Mouse (Mus musculus) MEL (cell line): ENCODE data around the gene Cldn13. TPM values are rescaled to one million over a fixed set of nuclear protein-coding genes. Genes with fewer than 3 reads are reported as not detected.
A peak's percentile ranks its signal among the peaks of the same experiment; 100 is the strongest.

Experiments used
- DNase-seq: peaks from one replicate; pipeline ENCODE4 v3.0.0; 2011; ENCODE audit warnings: low read depth, low spot score
- H3K27ac ChIP-seq: 2 replicates; pipeline ENCODE4 v1.5.1; 2012; ENCODE audit warnings: low read depth, mild to moderate bottlenecking, control low read depth, low read length, moderate library complexity; ENCODE audit not compliant: control insufficient read depth
- H3K27me3 ChIP-seq, 2 experiments: fragments of 150-350 bp in 1 of 2; sonication (generic) in 1 of 2; 2 replicates each; pipeline ENCODE4 v1.6.1; 2012; ENCODE audit warnings: low read length in 2 of 2, mild to moderate bottlenecking in 2 of 2, improper control_type of control experiment in 1 of 2, moderate library complexity in 1 of 2; ENCODE audit not compliant: insufficient read depth in 2 of 2, control insufficient read depth in 1 of 2
- H3K36me3 ChIP-seq, 2 experiments: 2 replicates each; pipeline ENCODE4 v1.6.1; 2012 to 2014; ENCODE audit warnings: low read length in 2 of 2, improper control_type of control experiment in 1 of 2, inconsistent platforms in 1 of 2, mild to moderate bottlenecking in 1 of 2; ENCODE audit not compliant: insufficient read depth in 2 of 2, control insufficient read depth in 1 of 2
- H3K4me1 ChIP-seq, 2 experiments: fragments of 150-350 bp in 1 of 2; sonication (generic) in 1 of 2; 2 replicates each; pipeline ENCODE4 v1.6.1; 2012; ENCODE audit warnings: low read length in 2 of 2, improper control_type of control experiment in 1 of 2, mild to moderate bottlenecking in 1 of 2; ENCODE audit not compliant: insufficient read depth in 2 of 2, control insufficient read depth in 1 of 2
- H3K4me3 ChIP-seq, 2 experiments: fragments of 150-350 bp in 1 of 2; sonication (generic) in 1 of 2; 2 replicates each; pipeline ENCODE4 v1.5.1; 2012; ENCODE audit warnings: low read depth in 2 of 2, low read length in 2 of 2, mild to moderate bottlenecking in 2 of 2, moderate library complexity in 2 of 2, control low read depth in 1 of 2, improper control_type of control experiment in 1 of 2; ENCODE audit not compliant: control insufficient read depth in 1 of 2, insufficient read depth in 1 of 2
- H3K79me2 ChIP-seq: 2 replicates; pipeline ENCODE4 v1.6.1; 2012; ENCODE audit warnings: mild to moderate bottlenecking, low read length, moderate library complexity; ENCODE audit not compliant: control insufficient read depth, poor library complexity, insufficient read depth
- H3K9ac ChIP-seq: 2 replicates; pipeline ENCODE4 v1.6.1; 2012; ENCODE audit warnings: low read depth, mild to moderate bottlenecking, control low read depth, low read length, moderate library complexity; ENCODE audit not compliant: control insufficient read depth, poor library complexity, severe bottlenecking
- H3K9me3 ChIP-seq: fragments of 150-350 bp; sonication (generic); replicated peaks from 2 replicates; pipeline ENCODE4 v1.6.1; 2012; ENCODE audit warnings: mild to moderate bottlenecking, low read length, improper control_type of control experiment, moderate library complexity; ENCODE audit not compliant: insufficient read depth
- CHD2 ChIP-seq: IDR thresholded peaks from 2 replicates; pipeline ENCODE4 v1.6.1; 2011; ENCODE audit warnings: low read length, improper control_type of control experiment
- E2F4 ChIP-seq: IDR thresholded peaks from 2 replicates; pipeline ENCODE4 v1.6.1; 2011; ENCODE audit warnings: low read depth, low read length, improper control_type of control experiment, borderline replicate concordance
- ELF1 ChIP-seq: IDR thresholded peaks from 2 replicates; pipeline ENCODE4 v1.6.1; 2014; ENCODE audit warnings: low read depth, mild to moderate bottlenecking, inconsistent platforms, low read length, improper control_type of control experiment, moderate library complexity
- EP300 ChIP-seq, 2 experiments: IDR thresholded peaks; 2 replicates each; pipeline ENCODE4 v1.6.1; 2011; ENCODE audit warnings: improper control_type of control experiment in 2 of 2, low read length in 2 of 2, low read depth in 1 of 2, mild to moderate bottlenecking in 1 of 2
- ETS1 ChIP-seq: IDR thresholded peaks from 2 replicates; pipeline ENCODE4 v1.6.1; 2012; ENCODE audit warnings: low read depth, mild to moderate bottlenecking, inconsistent platforms, low read length, improper control_type of control experiment, moderate library complexity
- GABPA ChIP-seq: IDR thresholded peaks from 2 replicates; pipeline ENCODE4 v1.6.1; 2012; ENCODE audit warnings: low read depth, mild to moderate bottlenecking, inconsistent platforms, low read length, improper control_type of control experiment, moderate library complexity
- GATA1 ChIP-seq: IDR thresholded peaks from 2 replicates; pipeline ENCODE4 v1.6.1; 2011; ENCODE audit warnings: low read depth, low read length, improper control_type of control experiment
- HCFC1 ChIP-seq: IDR thresholded peaks from 2 replicates; pipeline ENCODE4 v1.6.1; 2012; ENCODE audit warnings: low read depth, mild to moderate bottlenecking, inconsistent platforms, low read length, improper control_type of control experiment, moderate library complexity
- JUND ChIP-seq: IDR thresholded peaks from 2 replicates; pipeline ENCODE4 v1.6.1; 2011; ENCODE audit warnings: low read depth, mild to moderate bottlenecking, improper control_type of control experiment, low read length
- KAT2A ChIP-seq: conservative IDR thresholded peaks from 2 replicates; pipeline ENCODE4 v1.6.1; 2012; ENCODE audit warnings: low read depth, low read length, improper control_type of control experiment, inconsistent platforms
- MAFK ChIP-seq: IDR thresholded peaks from 2 replicates; pipeline ENCODE4 v1.6.1; 2011; ENCODE audit warnings: low read depth, mild to moderate bottlenecking, low read length, improper control_type of control experiment, borderline replicate concordance
- MAX ChIP-seq: IDR thresholded peaks from 2 replicates; pipeline ENCODE4 v1.6.1; 2011; ENCODE audit warnings: low read length, improper control_type of control experiment
- MEF2A ChIP-seq: IDR thresholded peaks from 2 replicates; pipeline ENCODE4 v1.6.1; 2014; ENCODE audit warnings: low read depth, mild to moderate bottlenecking, inconsistent platforms, low read length, improper control_type of control experiment; ENCODE audit not compliant: poor library complexity, insufficient replicate concordance, severe bottlenecking; ENCODE audit errors: extremely low read depth
- MXI1 ChIP-seq: IDR thresholded peaks from 2 replicates; pipeline ENCODE4 v1.6.1; 2011; ENCODE audit warnings: mild to moderate bottlenecking, low read depth, low read length, improper control_type of control experiment
- MYB ChIP-seq: IDR thresholded peaks from 2 replicates; pipeline ENCODE4 v1.6.1; 2011; ENCODE audit warnings: mild to moderate bottlenecking, low read depth, low read length, improper control_type of control experiment
- MYC ChIP-seq: IDR thresholded peaks from 2 replicates; pipeline ENCODE4 v1.6.1; 2011; ENCODE audit warnings: low read depth, mild to moderate bottlenecking, low read length, improper control_type of control experiment, moderate library complexity
- NELFE ChIP-seq: IDR thresholded peaks from 2 replicates; pipeline ENCODE4 v1.6.1; 2011; ENCODE audit warnings: low read depth, low read length, improper control_type of control experiment
- SIN3A ChIP-seq: IDR thresholded peaks from 2 replicates; pipeline ENCODE4 v1.6.1; 2012; ENCODE audit warnings: low read length, improper control_type of control experiment, inconsistent platforms
- TCF12 ChIP-seq: IDR thresholded peaks from 2 replicates; pipeline ENCODE4 v1.6.1; 2014; ENCODE audit warnings: low read depth, mild to moderate bottlenecking, inconsistent platforms, low read length, improper control_type of control experiment, moderate library complexity
- UBTF ChIP-seq: IDR thresholded peaks from 2 replicates; pipeline ENCODE4 v1.6.1; 2012; ENCODE audit warnings: low read depth, mild to moderate bottlenecking, inconsistent platforms, low read length, improper control_type of control experiment, moderate library complexity, borderline replicate concordance; ENCODE audit not compliant: insufficient read depth
- USF2 ChIP-seq, 2 experiments: IDR thresholded peaks; 2 replicates each; pipeline ENCODE4 v1.6.1; 2011 to 2012; ENCODE audit warnings: improper control_type of control experiment in 2 of 2, low read length in 2 of 2, borderline replicate concordance in 1 of 2, inconsistent platforms in 1 of 2, low read depth in 1 of 2, mild to moderate bottlenecking in 1 of 2; ENCODE audit not compliant: insufficient read depth in 1 of 2
- ZC3H11A ChIP-seq: IDR thresholded peaks from 2 replicates; pipeline ENCODE4 v1.6.1; 2012; ENCODE audit warnings: low read depth, mild to moderate bottlenecking, inconsistent platforms, low read length, improper control_type of control experiment
- polyA plus RNA-seq, 2 experiments: library from polyadenylated mRNA; stranded (reverse) in 1 of 2; unstranded in 1 of 2; fragments of >175 nt in 1 of 2; fragments of >200 nt in 1 of 2; gene quantifications; 2 replicates each; pipeline versions ENCODE4 v1.2.1 to v1.2.4; 2012; ENCODE audit warnings: low replicate concordance in 2 of 2, low read depth in 1 of 2; ENCODE audit not compliant: insufficient read length in 2 of 2, insufficient read depth in 1 of 2, missing spikeins in 1 of 2
- total RNA-seq: library from RNA; depleted of rRNA; stranded (reverse); fragments of 300-350 nt; gene quantifications from 2 replicates; pipeline ENCODE4 v1.2.3, GENCODE M21; 2012

Gene Cldn13
- total and polyA plus RNA-seq, 3 experiments, result 5.7 to 13.1 TPM; not detected in 1

DNA sequence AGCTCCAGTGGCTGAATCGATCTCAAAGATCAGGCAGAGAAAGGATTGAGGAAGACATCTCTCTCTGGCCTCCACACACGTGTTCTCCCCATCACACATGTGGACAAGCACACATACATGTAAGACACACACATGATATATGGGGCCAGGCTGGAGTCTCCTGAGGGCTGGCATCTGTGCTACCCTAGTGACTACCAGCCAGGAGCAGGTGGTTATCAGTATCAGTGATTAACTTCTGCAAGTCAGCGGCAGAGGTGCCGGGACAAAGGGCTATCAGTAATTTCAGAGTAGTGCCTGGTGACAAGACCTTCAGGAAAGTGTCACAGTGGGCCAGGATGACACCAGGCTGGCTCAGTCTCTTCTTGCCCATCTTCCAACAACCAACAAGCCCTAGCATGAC, 1.6 kb downstream of the Cldn13 start (continued):
- TF ChIP-seq TCF12, result peak; percentile 89
- TF ChIP-seq, all 39 proteins: peak for 10

DNA sequence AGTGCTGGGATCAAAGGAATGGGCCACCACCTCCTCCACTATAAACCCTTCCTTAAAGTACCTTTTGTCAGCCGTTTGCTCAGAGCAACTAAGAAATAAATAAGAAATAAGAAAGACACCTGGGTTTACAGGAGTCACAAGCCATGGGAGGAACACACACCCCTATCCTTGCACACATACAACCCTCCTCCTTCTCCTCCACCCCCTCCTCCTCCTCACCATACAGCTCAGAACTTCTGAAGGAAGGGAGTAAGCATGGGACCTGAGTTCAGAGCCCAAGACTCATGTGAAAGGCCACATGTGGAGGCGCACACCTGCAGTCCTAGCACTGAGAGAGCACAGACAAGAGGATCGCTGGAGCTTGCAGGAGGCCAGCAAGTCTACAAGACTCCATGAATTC, 2.0 kb downstream of the Cldn13 start:
- Histone ChIP-seq H3K9ac (peak overlapping the region; percentile 9; the same call in 1 of the 2 replicates), H3K27me3 (no peaks in the 10 kb centered on the region), H3K27ac (peak overlapping the region; percentile 26), H3K9me3 (no peaks in the 10 kb centered on the region), H3K4me3 (peak overlapping the region in 1 of 2 experiments; percentile 25; a peak in 2 of 4 replicates), H3K4me1 (peaks cover 15 to 37% of the 10 kb centered on the region in 2 experiments), H3K79me2 (no peaks in the 10 kb centered on the region), H3K36me3 (peaks cover 0 to 19% of the 10 kb centered on the region in 2 experiments; a peak in 2 of 4 replicates)
- no peak for DNase-seq
- TF ChIP-seq USF2 (IDR thresholded peaks at IDR 0.05; ENCODE audit: borderline replicate concordance in 1 of 2, insufficient read depth in 1 of 2, low read depth in 1 of 2, low read length in 2 of 2) (no peak), GATA1 (no peak), ETS1 (no peak), KAT2A (no peak), GABPA (no peak), MXI1 (no peak), HCFC1 (no peak), MAX (no peak), MEF2A (no peak), JUND (no peak), SIN3A (no peak), ZC3H11A (no peak), MYB (no peak), CHD2 (no peak), NELFE (no peak; the same call in 1 of the 2 replicates), MYC (no peak), ELF1 (no peak)

DNA sequence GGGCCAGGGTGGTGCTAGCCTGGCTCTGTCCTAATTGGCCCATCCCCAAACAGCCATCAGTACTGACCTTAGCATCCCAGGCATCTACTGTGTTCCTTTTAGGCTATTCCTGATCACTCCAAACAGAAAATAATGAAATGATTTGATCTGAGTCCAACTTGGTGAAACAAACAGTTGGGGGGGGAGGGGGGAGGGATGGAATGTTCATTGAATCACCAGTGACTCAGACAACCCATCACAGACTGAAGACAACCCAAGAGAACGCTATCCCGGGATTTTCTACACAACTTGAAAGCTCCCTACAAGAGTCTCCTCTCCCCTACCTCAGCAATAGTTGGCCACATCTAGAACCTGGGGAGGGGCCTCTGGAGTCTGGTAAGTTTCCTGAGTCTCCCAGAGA, 3.4 kb downstream of the Cldn13 start:
- Histone ChIP-seq H3K79me2 (no peaks in the 10 kb centered on the region), H3K36me3 (peaks cover 0 to 19% of the 10 kb centered on the region in 2 experiments; a peak in 2 of 4 replicates), H3K9ac (no peak overlapping the region), H3K27me3 (no peaks in the 10 kb centered on the region), H3K4me1 (peaks cover 13 to 35% of the 10 kb centered on the region in 2 experiments), H3K27ac (no peak overlapping the region), H3K4me3 (no peak overlapping the region), H3K9me3 (no peaks in the 10 kb centered on the region)
- DNase-seq, result no peak
- no peak for TF ChIP-seq MAFK
- TF ChIP-seq TCF12, result no peak
- TF ChIP-seq HCFC1, result no peak
- TF ChIP-seq MAX, result no peak
- TF ChIP-seq EP300 (IDR thresholded peaks at IDR 0.05; ENCODE audit: low read depth in 1 of 2, low read length in 2 of 2), result no peak
- no peak for TF ChIP-seq E2F4
- TF ChIP-seq UBTF, result no peak
